Mouse (Mus musculus): Measurements from ENCODE around the gene Cts3. TPM values are rescaled to one million over a fixed set of nuclear protein-coding genes. Genes with fewer than 3 reads are reported as not detected.
"Not testable (repeated sequence)": the region's sequence is repeated elsewhere in the genome, so short reads cannot be mapped to it uniquely, and the experiment has no call there.

Cts3 gene
- total RNA-seq (2021) = not detected
- long read RNA-seq, experiment 1 = 0 reads
- long read RNA-seq, experiment 2 = 0 reads

DNA sequence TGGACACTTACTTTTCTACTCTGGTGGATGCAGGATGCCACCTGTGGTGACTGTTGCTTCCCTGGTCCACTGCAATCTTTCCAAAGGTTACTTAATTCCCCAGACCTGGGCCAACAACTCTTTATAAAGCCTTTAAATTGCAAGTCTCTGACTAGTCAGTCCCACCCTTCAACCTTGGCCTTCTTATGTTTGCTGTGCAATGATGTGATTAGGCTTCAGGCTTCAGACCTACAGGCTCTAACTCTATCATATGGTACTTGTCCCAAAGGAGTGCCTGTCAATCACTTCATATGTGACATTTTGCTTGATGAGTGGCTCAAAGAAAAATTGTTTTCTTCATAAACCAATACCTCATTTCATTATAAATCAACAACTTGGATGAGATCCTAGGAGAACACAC is at the start of gene Cts3:
Cts3 (minus strand) TSS at position 101 of the 400 bp plus-strand sequence.
- DNase-seq (ENCODE audit: low spot score in 2 of 2) = no peak

DNA sequence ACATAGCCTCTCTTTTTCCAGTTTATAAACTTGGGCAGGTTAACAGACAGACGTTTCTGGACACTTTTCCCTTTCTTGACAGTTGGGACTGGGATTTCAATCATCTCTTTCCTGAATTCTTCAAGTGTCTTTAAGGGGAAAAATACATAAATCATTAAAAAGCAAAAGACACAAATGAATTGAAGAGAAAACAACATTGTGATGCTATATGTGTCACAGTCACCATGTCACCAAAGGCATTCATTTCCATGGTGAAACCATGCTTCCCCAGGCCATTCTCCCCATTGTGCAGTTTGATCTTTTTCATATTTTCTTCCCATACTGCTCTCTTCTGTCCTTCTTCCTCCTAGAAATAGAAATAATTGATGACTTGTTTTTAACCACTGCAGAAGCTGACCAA is 1.9 kb downstream of the Cts3 start, which contains the start of gene Gm49352:
Gm49352 (minus strand) TSS at position 101 of the 400 bp plus-strand sequence.
- not testable (repeated sequence) for DNase-seq (ENCODE audit: low spot score in 2 of 2)

DNA sequence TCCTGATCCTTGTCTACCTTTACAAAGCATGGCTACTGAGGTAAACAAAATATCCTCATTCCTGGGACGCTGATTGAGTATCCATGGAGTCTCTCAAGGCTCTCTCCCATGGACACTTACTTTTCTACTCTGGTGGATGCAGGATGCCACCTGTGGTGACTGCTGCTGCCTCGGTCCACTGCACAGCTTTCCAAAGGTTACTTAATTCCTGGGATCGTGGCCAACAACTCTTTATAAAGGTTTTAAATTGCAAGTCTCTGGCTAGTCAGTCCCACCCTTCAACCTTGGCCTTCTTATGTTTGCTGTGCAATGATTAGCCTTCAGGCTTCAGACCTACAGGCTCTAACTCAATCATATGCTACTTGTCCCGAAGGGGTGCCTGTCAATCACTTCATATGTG is 28.3 kb downstream of the Cts3 start, which contains the start of gene Ctsm:
Ctsm (minus strand) TSS at position 209 of the 400 bp plus-strand sequence.
- DNase-seq (ENCODE audit: low spot score in 2 of 2) = no peak

Other genes starting within 250 kb of the Cts3 start
- not detected for gene Cts7, start 211.9 kb downstream of the Cts3 start, total RNA-seq (2021)
- not detected for gene Ctsm, start 28.3 kb downstream of the Cts3 start, total RNA-seq (2021)
- not detected for gene Gm49352, start 2.0 kb downstream of the Cts3 start, total RNA-seq (2021)